Mouse (Mus musculus): ENCODE data around the gene Errfi1. TPM values are rescaled to one million over a fixed set of nuclear protein-coding genes. Genes with fewer than 3 reads are reported as not detected.

Errfi1 gene
- polyA plus RNA-seq, 1 experiment, result 230 TPM

GRCm38 (mm10) chr4:150846316-150846715 is 7.4 kb upstream of the Errfi1 start:
- H3K4me1 ChIP-seq (ENCODE audit: control insufficient read depth, insufficient read depth, low read length), result peaks cover 5% of the 10 kb centered on the region; the same call in 1 of the 2 replicates
- H3K36me3 ChIP-seq (ENCODE audit: control insufficient read depth, insufficient read depth, low read length), result no peaks in the 10 kb centered on the region
- WGBS, result 94% methylated on average over 8 of the region's 8 CpGs
- TF ChIP-seq CTCF (conservative IDR thresholded peaks at IDR 0.05; ENCODE audit: insufficient read depth, insufficient read length, low read depth, low read length) (no peak), POLR2A (IDR thresholded peaks at IDR 0.05; ENCODE audit: low read depth, low read length) (no peak)
- no peak overlapping the region for H3K4me3 ChIP-seq (ENCODE audit: insufficient read depth, low read depth, low read length)
- no peak overlapping the region for H3K27ac ChIP-seq (ENCODE audit: insufficient read depth, low read depth, low read length)
- no peaks in the 10 kb centered on the region for H3K27me3 ChIP-seq (replicated peaks; ENCODE audit: control insufficient read depth, insufficient read depth, low read length)
- no peak for DNase-seq

GRCm38 (mm10) chr4:150849964-150850363 is 3.8 kb upstream of the Errfi1 start:
- WGBS, result 17% methylated on average over 10 of the region's 10 CpGs
- no peaks in the 10 kb centered on the region for H3K36me3 ChIP-seq (ENCODE audit: control insufficient read depth, insufficient read depth, low read length)
- TF ChIP-seq POLR2A (IDR thresholded peaks at IDR 0.05; ENCODE audit: low read depth, low read length), result no peak
- no peak for TF ChIP-seq CTCF (conservative IDR thresholded peaks at IDR 0.05; ENCODE audit: insufficient read depth, insufficient read length, low read depth, low read length)
- H3K27ac ChIP-seq (ENCODE audit: insufficient read depth, low read depth, low read length), result peak overlapping the region; percentile 62; the same call in 1 of the 2 replicates
- no peak overlapping the region for H3K4me3 ChIP-seq (ENCODE audit: insufficient read depth, low read depth, low read length)
- peaks cover 20% of the 10 kb centered on the region for H3K4me1 ChIP-seq (ENCODE audit: control insufficient read depth, insufficient read depth, low read length)
- DNase-seq, result peak; percentile 51
- no peaks in the 10 kb centered on the region for H3K27me3 ChIP-seq (replicated peaks; ENCODE audit: control insufficient read depth, insufficient read depth, low read length)

- peaks cover 20% of the 10 kb centered on the region for H3K4me1 ChIP-seq (ENCODE audit: control insufficient read depth, insufficient read depth, low read length)
- H3K4me3 ChIP-seq (ENCODE audit: insufficient read depth, low read depth, low read length), result no peak overlapping the region
- TF ChIP-seq POLR2A (IDR thresholded peaks at IDR 0.05; ENCODE audit: low read depth, low read length) (no peak), CTCF (conservative IDR thresholded peaks at IDR 0.05; ENCODE audit: insufficient read depth, insufficient read length, low read depth, low read length) (no peak)
- H3K36me3 ChIP-seq (ENCODE audit: control insufficient read depth, insufficient read depth, low read length), result no peaks in the 10 kb centered on the region
- H3K27me3 ChIP-seq (replicated peaks; ENCODE audit: control insufficient read depth, insufficient read depth, low read length), result no peaks in the 10 kb centered on the region
- peak overlapping the region; percentile 62; the same call in 1 of the 2 replicates for H3K27ac ChIP-seq (ENCODE audit: insufficient read depth, low read depth, low read length)
- WGBS, result 66% methylated on average over 4 of the region's 4 CpGs
- DNase-seq, result peak; percentile 80
Observed at GRCm38 (mm10) chr4:150850893-150851292, 2.8 kb upstream of the Errfi1 start.

- Histone ChIP-seq H3K27ac (ENCODE audit: insufficient read depth, low read depth, low read length) (peak overlapping the region; percentile 90), H3K27me3 (replicated peaks; ENCODE audit: control insufficient read depth, insufficient read depth, low read length) (no peaks in the 10 kb centered on the region), H3K4me3 (ENCODE audit: insufficient read depth, low read depth, low read length) (no peak overlapping the region), H3K36me3 (ENCODE audit: control insufficient read depth, insufficient read depth, low read length) (peaks cover 3% of the 10 kb centered on the region; the same call in 1 of the 2 replicates), H3K4me1 (ENCODE audit: control insufficient read depth, insufficient read depth, low read length) (peaks cover 20% of the 10 kb centered on the region)
- TF ChIP-seq POLR2A (IDR thresholded peaks at IDR 0.05; ENCODE audit: low read depth, low read length), result no peak
- TF ChIP-seq CTCF (conservative IDR thresholded peaks at IDR 0.05; ENCODE audit: insufficient read depth, insufficient read length, low read depth, low read length), result no peak
- WGBS, result 37% methylated on average over 8 of the region's 8 CpGs
- peak; percentile 89 for DNase-seq
Observed at GRCm38 (mm10) chr4:150852045-150852444, 1.7 kb upstream of the Errfi1 start.

- peak overlapping the region; percentile 90 for H3K27ac ChIP-seq (ENCODE audit: insufficient read depth, low read depth, low read length)
- peaks cover 3% of the 10 kb centered on the region; the same call in 1 of the 2 replicates for H3K36me3 ChIP-seq (ENCODE audit: control insufficient read depth, insufficient read depth, low read length)
- H3K27me3 ChIP-seq (replicated peaks; ENCODE audit: control insufficient read depth, insufficient read depth, low read length), result no peaks in the 10 kb centered on the region
- H3K4me1 ChIP-seq (ENCODE audit: control insufficient read depth, insufficient read depth, low read length), result peaks cover 20% of the 10 kb centered on the region
- DNase-seq, result peak; percentile 48
- no peak overlapping the region for H3K4me3 ChIP-seq (ENCODE audit: insufficient read depth, low read depth, low read length)
- WGBS, result 46% methylated on average over 4 of the region's 4 CpGs
- no peak for TF ChIP-seq POLR2A (IDR thresholded peaks at IDR 0.05; ENCODE audit: low read depth, low read length)
- TF ChIP-seq CTCF (conservative IDR thresholded peaks at IDR 0.05; ENCODE audit: insufficient read depth, insufficient read length, low read depth, low read length), result no peak
Observed at GRCm38 (mm10) chr4:150852479-150852878, 1.2 kb upstream of the Errfi1 start.

GRCm38 (mm10) chr4:150854839-150855246 is 1.1 kb downstream of the Errfi1 start:
- TF ChIP-seq POLR2A (IDR thresholded peaks at IDR 0.05; ENCODE audit: low read depth, low read length) (peak; percentile 99), CTCF (conservative IDR thresholded peaks at IDR 0.05; ENCODE audit: insufficient read depth, insufficient read length, low read depth, low read length) (peak; percentile 57)
- no peaks in the 10 kb centered on the region for H3K27me3 ChIP-seq (replicated peaks; ENCODE audit: control insufficient read depth, insufficient read depth, low read length)
- WGBS, result under 1% methylated on average over 59 of the region's 59 CpGs
- H3K36me3 ChIP-seq (ENCODE audit: control insufficient read depth, insufficient read depth, low read length), result peaks cover 10% of the 10 kb centered on the region; the same call in 1 of the 2 replicates
- peaks cover 22% of the 10 kb centered on the region for H3K4me1 ChIP-seq (ENCODE audit: control insufficient read depth, insufficient read depth, low read length)
- peak overlapping the region; percentile 92 for H3K4me3 ChIP-seq (ENCODE audit: insufficient read depth, low read depth, low read length)
- peak; percentile 97 for DNase-seq
- peak overlapping the region; percentile 97 for H3K27ac ChIP-seq (ENCODE audit: insufficient read depth, low read depth, low read length)

GRCm38 (mm10) chr4:150855346-150855745 is 1.6 kb downstream of the Errfi1 start:
- H3K4me1 ChIP-seq (ENCODE audit: control insufficient read depth, insufficient read depth, low read length), result peaks cover 21% of the 10 kb centered on the region
- H3K4me3 ChIP-seq (ENCODE audit: insufficient read depth, low read depth, low read length), result peak overlapping the region; percentile 92
- no peaks in the 10 kb centered on the region for H3K27me3 ChIP-seq (replicated peaks; ENCODE audit: control insufficient read depth, insufficient read depth, low read length)
- DNase-seq, result no peak
- peak overlapping the region; percentile 84 for H3K27ac ChIP-seq (ENCODE audit: insufficient read depth, low read depth, low read length)
- TF ChIP-seq POLR2A (IDR thresholded peaks at IDR 0.05; ENCODE audit: low read depth, low read length) (peak; percentile 45), CTCF (conservative IDR thresholded peaks at IDR 0.05; ENCODE audit: insufficient read depth, insufficient read length, low read depth, low read length) (no peak)
- WGBS, result under 1% methylated on average over 43 of the region's 43 CpGs
- peaks cover 10% of the 10 kb centered on the region; the same call in 1 of the 2 replicates for H3K36me3 ChIP-seq (ENCODE audit: control insufficient read depth, insufficient read depth, low read length)

Data from kidney, adult 2 months (tissue).